Mouse (Mus musculus) cerebellum, adult 2 months (tissue): ENCODE measurements around the gene Eef1akmt2.

Experiments used
- CTCF ChIP-seq: fragments of 200-500 bp; IDR thresholded peaks from 2 replicates; pipeline ENCODE4 v1.5.1; 2011; ENCODE audit warnings: low read depth, mild to moderate bottlenecking, control low read depth, low read length, moderate library complexity, borderline replicate concordance; ENCODE audit not compliant: insufficient read depth
- POLR2A ChIP-seq: fragments of 200-500 bp; IDR thresholded peaks from 2 replicates; pipeline ENCODE4 v1.6.1; 2011; ENCODE audit warnings: low read length, control low read depth, borderline replicate concordance; ENCODE audit not compliant: insufficient read depth

GRCm38 (mm10) chr7:132790447-132791219, 61.8 kb downstream of the Eef1akmt2 start:
- no peak for TF ChIP-seq CTCF
- no peak for TF ChIP-seq POLR2A
